Mouse (Mus musculus) gastrocnemius, postnatal 36 days (tissue): Measurements from ENCODE around the gene Tle3. TPM values are rescaled to one million over a fixed set of nuclear protein-coding genes. Genes with fewer than 3 reads are reported as not detected.

Experiments
- DNase-seq, 2 experiments: peaks; one replicate each; pipeline ENCODE4 v3.0.0; 2022
- intact Hi-C: fragments of 180-260 bp; cut with DNase I; formaldehyde crosslinking; loops from one replicate; pipeline ENCODE4 v1.15.1; 2025
- total RNA-seq, 2 experiments: library from RNA; stranded (reverse); gene quantifications; 2 replicates each; pipeline ENCODE4 v1.2.3; 2021

The Tle3 gene
- total RNA-seq, 2 experiments from 2014 or later: 6.3 to 7.0 TPM

- no peak for DNase-seq
- intact Hi-C loops: no loop called here
Observed at GRCm38 (mm10) chr9:61391570-61392337, 19.6 kb downstream of the Tle3 start.

DNA sequence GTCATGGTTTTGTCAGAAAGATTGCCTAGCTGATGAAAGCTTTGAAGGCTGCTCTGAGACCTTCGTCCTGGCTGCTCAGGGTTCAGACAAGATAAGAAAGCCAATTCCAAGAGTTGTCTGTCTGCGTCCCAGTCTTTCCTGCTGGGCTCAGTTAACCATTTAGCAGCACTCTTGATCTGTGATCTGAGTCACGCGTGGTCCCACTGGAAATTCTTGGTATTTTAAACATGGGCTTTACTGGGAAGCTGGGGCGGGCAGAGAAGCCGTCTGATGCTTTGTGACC is 20.1 kb downstream of the Tle3 start:
- intact Hi-C loops: no loop called here
- DNase-seq: no peak

GRCm38 (mm10) chr9:61393161-61393560 is 21.0 kb downstream of the Tle3 start:
- no peak for DNase-seq
- intact Hi-C loops: no loop called here

DNA sequence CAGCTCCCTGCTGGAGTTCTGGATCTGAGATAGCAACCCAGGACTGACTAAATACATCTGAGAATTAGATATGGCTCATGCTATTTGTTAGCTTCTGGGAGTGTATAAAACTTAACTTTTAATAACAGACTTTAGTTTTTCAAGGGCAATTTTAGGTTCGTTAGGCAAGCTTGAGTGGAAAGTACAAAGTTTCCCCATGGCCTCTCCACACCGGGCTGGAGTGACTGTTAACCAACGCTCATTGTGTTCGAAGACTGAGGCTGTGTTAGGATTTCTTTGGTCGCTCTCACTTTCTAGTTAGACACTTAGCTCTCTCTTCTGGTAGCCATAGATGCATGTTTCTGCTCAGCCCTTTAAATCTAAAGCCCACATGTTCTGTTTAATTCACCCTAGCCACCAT is 21.7 kb downstream of the Tle3 start:
- DNase-seq: no peak
- intact Hi-C loops: no loop called here

GRCm38 (mm10) chr9:61395071-61395470 is 22.9 kb downstream of the Tle3 start:
- DNase-seq: no peak
- intact Hi-C loops: no loop called here

DNA sequence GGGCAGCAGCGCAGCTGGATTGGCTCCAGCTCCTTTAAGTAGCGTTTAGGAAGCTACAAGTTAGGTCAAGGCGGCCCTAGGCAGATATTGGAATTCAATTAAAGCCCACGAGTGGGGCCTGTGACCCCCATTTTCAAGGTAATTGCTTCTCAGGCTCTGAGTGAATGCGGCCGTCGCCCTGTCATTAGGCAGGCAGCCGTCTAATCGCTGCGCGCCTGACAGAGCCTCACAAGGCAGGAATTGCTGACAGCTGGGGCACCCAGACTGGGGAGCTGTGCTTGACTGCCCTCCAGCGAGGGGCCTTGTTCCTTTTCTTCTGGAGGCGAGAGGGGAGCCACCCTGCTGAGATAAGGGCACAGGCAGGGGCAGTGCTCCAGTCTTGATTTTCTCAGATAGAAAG is 24.3 kb downstream of the Tle3 start:
- intact Hi-C loops: no loop called here
- no peak for DNase-seq

DNA sequence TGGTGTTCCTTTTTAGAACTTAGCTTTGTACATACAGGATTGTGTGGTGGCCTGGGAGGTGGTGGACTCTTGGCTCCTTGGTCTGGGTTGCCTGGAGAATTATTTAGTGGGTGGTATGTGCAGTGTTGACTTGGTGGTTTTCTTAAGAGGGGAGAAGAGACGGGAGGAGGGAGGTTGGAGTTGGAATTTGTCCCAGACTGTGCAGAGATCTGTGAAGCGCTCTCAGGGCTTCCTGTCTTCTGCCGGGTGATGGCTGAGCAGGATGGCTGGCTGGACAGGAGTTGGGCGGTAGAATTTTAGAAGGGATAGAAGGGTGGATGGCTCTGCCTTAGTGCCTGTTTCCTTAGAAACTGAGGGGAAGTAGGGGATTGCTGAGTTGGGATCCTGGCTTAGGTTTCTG is 25.0 kb downstream of the Tle3 start:
- no peak for DNase-seq
- intact Hi-C loops: no loop called here

DNA sequence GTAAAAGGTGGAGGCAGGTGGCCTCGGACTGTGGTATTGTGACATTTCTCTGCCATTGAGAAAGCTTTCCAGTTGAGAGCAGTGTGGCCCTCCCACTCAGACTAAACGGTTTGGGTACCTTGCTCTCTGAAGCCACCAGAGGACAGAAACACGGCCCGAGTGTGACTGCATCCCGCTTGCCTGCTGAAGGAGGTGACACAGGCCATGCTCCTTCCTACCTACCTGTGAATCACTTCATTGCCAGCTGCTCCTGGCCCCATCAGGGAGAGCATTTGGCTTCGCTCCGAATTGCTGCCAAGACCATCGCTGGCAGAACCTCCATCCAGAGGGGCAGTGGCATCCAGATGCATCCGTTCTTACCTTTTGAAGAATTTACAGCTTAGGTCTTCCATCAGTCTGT is 26.0 kb downstream of the Tle3 start:
- no peak for DNase-seq
- intact Hi-C loops: no loop called here

DNA sequence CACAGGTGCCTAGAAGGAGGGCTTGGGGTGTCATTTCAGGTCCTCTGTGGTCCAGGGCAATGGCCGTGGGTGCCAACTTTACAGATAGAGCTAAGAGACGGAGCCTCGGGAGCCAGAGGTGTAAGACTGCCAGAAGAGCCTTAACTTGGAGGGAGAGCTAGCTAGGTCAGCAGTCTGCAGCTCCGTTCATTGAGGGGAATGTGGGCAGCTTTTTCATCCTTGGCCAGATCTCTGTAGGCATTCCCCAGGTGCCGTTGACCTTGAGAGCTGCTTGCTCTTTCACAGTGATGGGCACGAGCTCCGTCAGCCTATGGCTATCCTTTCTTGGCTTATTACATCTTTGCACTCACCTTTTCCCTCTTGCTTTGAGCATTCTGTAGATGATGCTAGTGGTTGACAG is 28.0 kb downstream of the Tle3 start:
- intact Hi-C loops: no loop called here
- DNase-seq: no peak

- intact Hi-C loops: no loop called here
- no peak for DNase-seq
Observed at GRCm38 (mm10) chr9:61401664-61402063, 29.5 kb downstream of the Tle3 start.

GRCm38 (mm10) chr9:61402268-61402667 is 30.1 kb downstream of the Tle3 start:
- DNase-seq: no peak
- intact Hi-C loops: no loop called here

DNA sequence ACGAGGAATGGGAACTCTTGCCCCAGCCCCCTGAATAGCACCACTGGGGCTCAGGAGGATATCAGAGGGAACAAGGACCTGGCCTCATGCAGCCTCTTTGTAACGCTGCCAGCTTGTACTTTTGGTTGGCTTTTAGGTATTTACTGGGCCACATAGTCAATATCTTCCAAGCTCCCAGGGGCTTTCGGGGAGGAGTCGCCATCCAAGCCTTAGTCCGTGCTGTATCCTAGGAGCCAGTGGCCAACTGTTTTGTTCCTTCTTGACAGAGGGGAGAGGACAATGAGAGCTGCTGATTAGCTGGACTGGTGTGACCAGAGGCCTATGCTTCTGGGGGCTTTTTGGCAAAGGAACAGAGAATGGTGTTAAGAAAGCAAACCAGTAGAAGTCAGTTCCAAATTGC is 30.6 kb downstream of the Tle3 start:
- intact Hi-C loops: no loop called here
- no peak for DNase-seq

DNA sequence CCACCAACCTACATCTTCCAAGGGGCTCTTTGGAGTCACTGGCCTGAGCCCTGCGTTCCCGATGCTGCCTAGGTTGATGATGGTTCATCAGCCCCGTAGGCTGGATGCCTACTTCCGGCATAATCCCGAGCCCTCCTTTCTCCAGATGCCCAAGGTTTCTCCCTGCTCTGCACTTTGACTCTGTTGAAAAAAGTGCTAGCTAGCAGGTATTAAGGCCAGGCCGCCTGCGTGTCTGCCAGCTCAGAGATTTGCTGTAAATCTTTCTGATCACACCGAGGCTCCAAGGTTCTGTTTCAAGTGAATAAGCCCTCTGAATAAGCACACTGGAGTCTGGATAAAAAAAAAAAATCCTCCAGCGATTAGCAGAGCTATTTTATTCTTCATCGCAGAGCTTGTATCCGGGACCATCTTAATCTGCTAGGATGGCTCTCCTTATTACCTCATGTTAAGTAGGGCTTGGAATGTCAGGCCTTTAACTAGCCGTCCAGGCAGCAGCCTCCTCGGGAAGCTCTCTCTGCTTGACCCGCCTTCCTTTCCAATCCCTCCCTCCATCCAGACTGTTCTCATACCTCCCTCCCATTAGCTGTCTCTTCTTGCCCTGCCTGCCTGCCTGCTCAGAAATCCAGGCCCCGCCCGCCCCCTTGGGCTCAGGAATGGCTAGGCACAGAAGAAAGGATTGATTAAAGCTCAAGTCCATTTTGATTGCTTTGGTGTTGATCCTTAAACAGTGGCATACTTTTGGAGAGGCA is 31.9 kb downstream of the Tle3 start:
- intact Hi-C loops: no loop called here
- DNase-seq: no peak

DNA sequence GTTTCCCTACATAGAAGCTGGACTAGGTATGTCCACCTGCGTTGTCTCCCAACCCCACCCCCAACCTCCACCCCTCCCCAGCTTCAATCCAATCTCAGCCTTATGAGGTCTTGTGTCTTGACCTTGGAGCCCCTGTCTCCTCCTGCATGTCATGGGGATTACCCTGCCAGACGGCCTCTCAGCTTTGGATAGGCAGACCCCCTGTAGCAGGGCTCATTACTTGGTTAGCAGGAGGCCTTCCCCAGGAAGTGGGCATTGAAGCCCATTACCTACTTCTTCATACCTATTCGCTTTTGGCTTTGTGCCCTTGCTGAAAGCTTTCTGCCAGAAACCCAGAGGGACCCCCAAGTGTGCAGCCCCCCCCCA is 32.4 kb downstream of the Tle3 start:
- intact Hi-C loops: no loop called here
- DNase-seq: no peak

DNA sequence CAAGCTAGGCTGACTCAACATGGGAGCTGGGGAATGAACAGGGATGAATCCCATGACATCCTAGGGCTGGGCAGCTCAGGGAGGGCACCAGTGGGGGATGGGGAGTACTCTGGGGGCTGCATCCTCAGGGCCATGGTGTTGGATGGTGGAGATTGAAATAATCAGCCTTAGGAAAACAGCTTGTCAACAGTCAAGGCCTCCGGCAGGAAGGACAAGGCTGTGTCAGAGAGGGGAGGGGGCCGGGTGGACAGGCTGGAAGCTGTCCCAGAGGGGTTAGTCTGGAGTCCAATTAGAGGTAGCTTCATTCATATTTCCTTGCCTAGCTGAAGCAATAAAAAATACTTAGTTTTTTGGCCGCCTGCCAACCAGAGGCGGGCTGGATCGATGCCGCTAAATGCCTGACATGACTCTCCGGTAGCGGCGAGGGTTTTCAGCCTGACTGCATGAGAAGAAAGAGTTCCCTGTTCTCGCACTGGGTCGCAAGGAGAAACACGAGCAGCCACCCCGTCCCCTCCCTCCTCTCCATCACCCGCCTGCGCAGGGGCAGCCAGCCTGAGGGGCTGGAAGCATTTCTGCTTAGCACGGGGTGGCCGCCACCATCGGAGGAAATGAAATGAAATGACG is 32.9 kb downstream of the Tle3 start:
- DNase-seq: peak; percentile 56 to 59
- intact Hi-C loops: no loop called here

- intact Hi-C loops: no loop called here
- DNase-seq: peak in 1 of 2 experiments; percentile 1
Observed at GRCm38 (mm10) chr9:61406343-61406742, 34.2 kb downstream of the Tle3 start.

- DNase-seq: no peak
- intact Hi-C loops: no loop called here
Observed at GRCm38 (mm10) chr9:61409046-61409445, 36.9 kb downstream of the Tle3 start.

GRCm38 (mm10) chr9:61413665-61414456 is 41.7 kb downstream of the Tle3 start:
- intact Hi-C loops: no loop called here

DNA sequence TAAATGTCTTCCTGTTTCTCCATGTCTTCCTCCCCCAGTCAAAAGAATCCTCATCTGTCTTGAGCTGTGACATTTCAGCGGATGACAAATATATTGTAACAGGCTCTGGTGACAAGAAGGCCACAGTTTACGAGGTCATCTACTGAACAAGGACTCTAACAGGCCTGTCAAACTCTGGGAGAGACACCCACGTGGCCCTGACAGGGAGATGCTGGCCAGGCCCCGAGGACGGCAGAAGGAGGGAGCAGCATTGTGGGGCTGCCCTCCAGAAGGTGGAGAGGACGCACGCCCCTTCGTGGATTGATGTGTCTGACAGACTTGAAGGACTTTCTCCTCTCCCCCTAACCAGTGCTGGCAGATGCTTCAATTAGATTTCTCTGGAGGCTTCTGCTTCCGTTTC is 44.4 kb downstream of the Tle3 start:
- intact Hi-C loops: no loop called here
- DNase-seq: no peak

More at GRCm38 (mm10) chr9:61413665-61414456, 41.7 kb downstream of the Tle3 start:
- DNase-seq: peak in 1 of 2 experiments; percentile 3

DNA sequence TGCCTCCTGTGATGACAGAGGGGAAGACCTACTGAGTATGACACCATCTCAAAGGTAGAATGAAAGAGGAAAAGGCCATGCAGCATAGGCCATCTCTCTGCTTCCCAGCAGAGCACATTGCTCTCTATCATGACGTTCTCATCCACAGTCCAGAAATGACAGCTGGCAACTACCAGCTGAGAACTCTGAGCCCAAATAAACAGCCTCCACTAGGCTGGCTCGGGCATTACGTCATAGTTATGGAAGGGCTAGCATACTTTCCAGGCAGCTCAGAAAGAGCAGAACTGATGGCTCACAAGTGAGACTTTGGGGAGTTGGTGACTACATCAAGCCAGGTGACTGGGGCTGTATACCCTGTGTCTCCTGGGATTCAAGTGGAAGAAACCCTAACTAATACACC is 49.5 kb downstream of the Tle3 start:
- intact Hi-C loops: no loop called here
- DNase-seq: no peak

GRCm38 (mm10) chr9:61424245-61424644 is 52.1 kb downstream of the Tle3 start:
- no peak for DNase-seq
- intact Hi-C loops: no loop called here
